Mouse (Mus musculus) embryonic facial prominence, embryonic 11.5 days (tissue): ENCODE measurements around the gene Gm17693. TPM values are rescaled to one million over a fixed set of nuclear protein-coding genes. Genes with fewer than 3 reads are reported as not detected.
"Not testable (repeated sequence)": the region's sequence is repeated elsewhere in the genome, so short reads cannot be mapped to it uniquely, and the experiment has no call there.

ENCODE experiments used
- ATAC-seq: fragments of 200-750 bp; cut with Nextera tagmentation; replicated peaks from 2 replicates; pipeline ENCODE4 v1.8.0; 2017; ENCODE audit warnings: low read depth; ENCODE audit not compliant: insufficient number of reproducible peaks, low FRiP score, low TSS enrichment
- DNase-seq: peaks from one replicate; pipeline ENCODE4 v3.0.0-alpha.2; 2015; ENCODE audit warnings: low spot score
- H3K27ac ChIP-seq: fragments of 300-500 bp; sonication (generic); replicated peaks from 2 replicates; pipeline ENCODE4 v1.5.1; 2014; ENCODE audit warnings: mild to moderate bottlenecking, low read depth, low read length, control low read depth
- H3K27me3 ChIP-seq: fragments of 300-500 bp; sonication (generic); 2 replicates; pipeline ENCODE4 v1.6.1; 2014; ENCODE audit warnings: mild to moderate bottlenecking, low read length, moderate library complexity, mixed read lengths; ENCODE audit not compliant: control insufficient read depth, insufficient read depth
- H3K36me3 ChIP-seq: fragments of 300-500 bp; sonication (generic); replicated peaks from 2 replicates; pipeline ENCODE4 v1.6.1; 2014; ENCODE audit warnings: low read depth, mild to moderate bottlenecking, low read length, moderate library complexity, mixed read lengths; ENCODE audit not compliant: control insufficient read depth, insufficient read depth
- H3K4me1 ChIP-seq: fragments of 300-500 bp; sonication (generic); 2 replicates; pipeline ENCODE4 v1.6.1; 2014; ENCODE audit warnings: low read length, mixed read lengths; ENCODE audit not compliant: control insufficient read depth, insufficient read depth
- H3K4me2 ChIP-seq: fragments of 300-500 bp; sonication (generic); 2 replicates; pipeline ENCODE4 v1.6.1; 2014; ENCODE audit warnings: low read depth, mild to moderate bottlenecking, control low read depth, low read length, moderate library complexity
- H3K4me3 ChIP-seq: fragments of 300-500 bp; sonication (generic); 2 replicates; pipeline ENCODE4 v1.5.1; 2014; ENCODE audit warnings: low read depth, low read length, control low read depth
- H3K9ac ChIP-seq: fragments of 300-500 bp; sonication (generic); replicated peaks from 2 replicates; pipeline ENCODE4 v1.6.1; 2014; ENCODE audit warnings: mild to moderate bottlenecking, control low read depth, low read length
- H3K9me3 ChIP-seq: fragments of 300-500 bp; sonication (generic); replicated peaks from 2 replicates; pipeline ENCODE4 v1.6.1; 2016; ENCODE audit warnings: mild to moderate bottlenecking, low read length, inconsistent platforms, mixed read lengths; ENCODE audit not compliant: control insufficient read depth
- WGBS: fragments of 180-500 bp; shearing (Covaris S2); extraction: QIAGEN DNeasy Blood & Tissue Kit; methylation state at CpG from one replicate; pipeline ENCODE4 v1.1.7; 2014; 5-methylcytosine and 5-hydroxymethylcytosine counted together
- polyA plus RNA-seq: library from polyadenylated mRNA; unstranded; fragments of >200 nt; fragmentation: Nextera tagmentation; extraction: Ambion mirVana; gene quantifications from 2 replicates; pipeline ENCODE4 v1.2.1, GENCODE M21; 2014

The Gm17693 gene
- polyA plus RNA-seq, result not detected in 2 replicates

GRCm38 (mm10) chrX:125705144-125705543 lies at the start of gene Gm17693:
Gm17693 (plus strand) TSS chrX:125705444.
- H3K27me3 ChIP-seq, H3K4me1 ChIP-seq, DNase-seq, H3K27ac ChIP-seq, H3K9ac ChIP-seq, H3K4me2 ChIP-seq, H3K36me3 ChIP-seq, H3K4me3 ChIP-seq, ATAC-seq, H3K9me3 ChIP-seq: not testable (repeated sequence)
- WGBS, result no CpG with 5 or more reads among the region's 4 CpGs
